Mouse (Mus musculus) ES-Bruce4 (cell line): ENCODE data around the gene Cep41. TPM values are rescaled to one million over a fixed set of nuclear protein-coding genes. Genes with fewer than 3 reads are reported as not detected.

Experiments used
- H3K27ac ChIP-seq: 2 replicates; pipeline ENCODE4 v1.5.1; 2012; ENCODE audit warnings: low read length, inconsistent platforms; ENCODE audit not compliant: insufficient read depth
- H3K27me3 ChIP-seq: 2 replicates; pipeline ENCODE4 v1.6.1; 2012; ENCODE audit warnings: mild to moderate bottlenecking, low read length, inconsistent platforms; ENCODE audit not compliant: control insufficient read depth, poor library complexity, insufficient read depth, severe bottlenecking
- H3K36me3 ChIP-seq: 2 replicates; pipeline ENCODE4 v1.6.1; 2012; ENCODE audit warnings: inconsistent platforms, mild to moderate bottlenecking, low read length, moderate library complexity; ENCODE audit not compliant: control insufficient read depth, poor library complexity, insufficient read depth, severe bottlenecking
- H3K4me1 ChIP-seq: one replicate; pipeline ENCODE4 v1.8.1; 2011; ENCODE audit warnings: low read length; ENCODE audit not compliant: control insufficient read depth, insufficient read depth
- H3K4me3 ChIP-seq: 2 replicates; pipeline ENCODE4 v1.5.1; 2011; ENCODE audit warnings: low read depth, mild to moderate bottlenecking, low read length
- H3K9ac ChIP-seq: 2 replicates; pipeline ENCODE4 v1.6.1; 2012; ENCODE audit warnings: low read depth, mild to moderate bottlenecking, inconsistent platforms; ENCODE audit not compliant: poor library complexity, severe bottlenecking
- H3K9me3 ChIP-seq: replicated peaks from 2 replicates; pipeline ENCODE4 v1.6.1; 2012; ENCODE audit warnings: mild to moderate bottlenecking, low read length, inconsistent platforms; ENCODE audit not compliant: control insufficient read depth, poor library complexity, insufficient read depth, severe bottlenecking
- CTCF ChIP-seq: IDR thresholded peaks from one replicate; pipeline ENCODE4 v1.8.1; 2011; ENCODE audit warnings: low read depth, low read length
- EP300 ChIP-seq: IDR thresholded peaks from 2 replicates; pipeline ENCODE4 v1.6.1; 2011; ENCODE audit warnings: low read depth, low read length; ENCODE audit not compliant: insufficient read depth
- POLR2A ChIP-seq: IDR thresholded peaks from one replicate; pipeline ENCODE4 v1.8.1; 2011; ENCODE audit warnings: low read length; ENCODE audit not compliant: insufficient read depth
- polyA plus RNA-seq: library from polyadenylated mRNA; stranded (reverse); fragments of >200 nt; gene quantifications from 2 replicates; pipeline ENCODE4 v1.2.4, GENCODE M21; 2011; ENCODE audit warnings: low read depth; ENCODE audit not compliant: missing spikeins, insufficient read depth, insufficient read length

The Cep41 gene
- polyA plus RNA-seq, 1 experiment, result 4.9 TPM

DNA sequence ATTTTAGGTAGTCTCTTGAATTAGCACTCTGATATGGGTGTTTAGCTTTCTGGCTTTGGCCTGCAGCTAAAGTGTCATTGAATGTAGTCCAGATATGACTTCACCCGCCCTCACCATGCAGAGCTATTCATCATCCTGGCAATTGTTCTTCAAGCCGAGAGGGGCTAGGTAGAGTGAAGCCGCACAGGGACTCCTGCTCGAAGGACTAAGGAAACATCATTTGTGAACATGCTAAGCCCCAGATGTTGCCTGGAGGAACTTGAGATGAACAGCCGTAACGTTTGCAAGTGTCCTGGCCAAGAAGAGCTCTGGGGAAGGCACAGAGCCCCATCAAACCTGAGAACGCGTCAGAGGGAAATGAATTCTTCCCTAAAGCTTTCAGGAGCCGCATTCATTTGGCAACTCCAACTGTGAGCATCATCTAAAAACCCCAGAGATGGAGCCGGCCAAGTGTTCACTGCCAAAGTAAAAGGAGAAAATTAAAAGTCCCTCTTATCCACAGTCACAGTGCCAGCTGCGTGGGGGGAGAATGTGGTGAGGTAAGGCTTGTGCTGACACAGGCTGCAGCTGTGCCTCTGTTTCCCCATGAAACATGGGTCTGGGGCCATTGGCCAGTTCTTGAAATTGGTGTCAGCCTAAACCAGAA is 43.8 kb downstream of the Cep41 start:
- Histone ChIP-seq H3K4me3 (no peak overlapping the region), H3K9ac (no peak overlapping the region), H3K9me3 (no peaks in the 10 kb centered on the region), H3K27ac (no peak overlapping the region), H3K36me3 (no peaks in the 10 kb centered on the region), H3K4me1 (no peaks in the 10 kb centered on the region), H3K27me3 (no peaks in the 10 kb centered on the region)
- no peak for TF ChIP-seq POLR2A
- TF ChIP-seq CTCF, result no peak
- no peak for TF ChIP-seq EP300

DNA sequence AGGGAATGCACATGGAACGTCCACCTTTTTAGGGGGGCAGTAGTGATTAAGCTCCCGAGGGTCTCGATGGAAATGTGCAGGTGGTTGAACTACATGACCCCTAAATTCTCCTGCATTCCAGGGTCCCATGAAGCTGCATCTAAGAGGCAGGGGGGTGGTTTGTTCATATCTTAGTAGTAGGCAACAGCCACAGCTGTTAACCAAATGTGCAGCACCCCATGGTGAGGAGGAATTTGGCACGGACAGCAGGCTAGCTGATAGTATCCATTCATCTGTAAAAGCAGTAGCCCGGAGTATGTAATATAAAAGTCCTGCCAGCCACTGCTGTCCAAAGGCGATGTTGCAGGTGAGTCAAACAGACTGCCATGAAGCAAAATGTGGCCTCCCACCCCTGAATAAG is 48.2 kb downstream of the Cep41 start:
- H3K27me3 ChIP-seq, result no peaks in the 10 kb centered on the region
- no peaks in the 10 kb centered on the region for H3K4me1 ChIP-seq
- no peak for TF ChIP-seq CTCF
- no peak for TF ChIP-seq EP300
- no peak for TF ChIP-seq POLR2A
- H3K27ac ChIP-seq, result no peak overlapping the region
- no peak overlapping the region for H3K9ac ChIP-seq
- no peak overlapping the region for H3K4me3 ChIP-seq
- H3K36me3 ChIP-seq, result no peaks in the 10 kb centered on the region
- H3K9me3 ChIP-seq, result no peaks in the 10 kb centered on the region

DNA sequence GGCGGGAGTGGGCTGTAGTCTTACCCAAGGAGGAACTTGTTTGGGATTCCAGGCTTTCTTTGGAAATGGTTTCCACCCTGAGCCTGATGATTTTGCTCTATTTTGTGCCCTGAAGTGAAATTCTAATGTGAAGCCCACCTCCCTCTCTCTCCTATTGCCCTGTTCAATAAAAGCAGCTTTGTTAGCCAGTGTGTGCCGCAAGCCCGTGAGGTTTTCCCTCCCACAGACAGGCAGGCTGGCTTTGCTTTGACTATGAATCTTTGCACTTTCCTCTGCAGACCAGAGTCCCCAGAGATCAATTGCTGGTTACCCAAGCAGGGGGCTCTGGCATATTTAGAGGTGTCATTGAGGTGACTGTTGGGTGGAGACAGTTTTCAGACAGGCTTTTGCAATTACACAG is 49.1 kb downstream of the Cep41 start:
- no peak overlapping the region for H3K9ac ChIP-seq
- no peaks in the 10 kb centered on the region for H3K4me1 ChIP-seq
- H3K9me3 ChIP-seq, result no peaks in the 10 kb centered on the region
- no peak for TF ChIP-seq EP300
- no peak for TF ChIP-seq POLR2A
- TF ChIP-seq CTCF, result no peak
- H3K36me3 ChIP-seq, result no peaks in the 10 kb centered on the region
- no peak overlapping the region for H3K27ac ChIP-seq
- no peaks in the 10 kb centered on the region for H3K27me3 ChIP-seq
- no peak overlapping the region for H3K4me3 ChIP-seq

DNA sequence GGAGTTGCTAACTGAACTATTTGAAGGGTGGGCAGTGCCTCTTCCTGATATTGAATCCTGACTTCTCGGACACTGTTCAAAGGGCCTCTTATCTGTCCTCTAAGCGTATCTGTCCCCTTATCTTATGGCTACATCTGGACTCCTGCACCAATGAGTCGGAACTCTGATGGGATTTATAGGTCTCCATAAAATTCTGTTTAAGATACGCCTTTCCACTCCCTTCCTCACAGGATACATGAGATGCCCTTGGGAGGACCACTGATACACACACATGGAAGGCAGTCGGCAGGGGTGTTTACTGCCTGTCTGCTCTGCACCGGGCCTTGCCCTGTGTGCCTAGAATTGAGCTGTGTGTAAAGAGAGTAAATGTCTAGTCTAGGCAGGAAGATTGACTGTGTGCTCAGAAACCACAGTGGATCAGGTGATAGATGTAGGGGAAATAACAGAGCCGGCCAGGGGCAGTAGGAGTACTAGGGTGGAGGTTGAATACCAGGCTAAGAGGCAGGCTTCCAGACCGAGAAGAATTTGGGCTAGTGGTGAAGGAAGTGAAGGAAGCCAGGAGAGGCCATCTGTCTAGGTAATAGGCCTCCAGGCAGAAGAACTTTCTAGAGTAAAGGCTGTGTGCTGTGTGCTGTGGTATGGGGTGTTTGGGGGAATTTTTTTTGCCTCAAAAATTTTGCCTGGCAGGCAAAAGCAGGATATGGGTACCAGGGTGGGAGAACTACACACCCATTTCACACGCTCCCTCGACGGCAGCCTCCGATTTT is 49.7 kb downstream of the Cep41 start:
- TF ChIP-seq EP300 (no peak), POLR2A (no peak), CTCF (no peak)
- no peaks in the 10 kb centered on the region for H3K36me3 ChIP-seq
- H3K27ac ChIP-seq, result no peak overlapping the region
- H3K9ac ChIP-seq, result no peak overlapping the region
- H3K9me3 ChIP-seq, result no peaks in the 10 kb centered on the region
- no peak overlapping the region for H3K4me3 ChIP-seq
- no peaks in the 10 kb centered on the region for H3K4me1 ChIP-seq
- H3K27me3 ChIP-seq, result no peaks in the 10 kb centered on the region

DNA sequence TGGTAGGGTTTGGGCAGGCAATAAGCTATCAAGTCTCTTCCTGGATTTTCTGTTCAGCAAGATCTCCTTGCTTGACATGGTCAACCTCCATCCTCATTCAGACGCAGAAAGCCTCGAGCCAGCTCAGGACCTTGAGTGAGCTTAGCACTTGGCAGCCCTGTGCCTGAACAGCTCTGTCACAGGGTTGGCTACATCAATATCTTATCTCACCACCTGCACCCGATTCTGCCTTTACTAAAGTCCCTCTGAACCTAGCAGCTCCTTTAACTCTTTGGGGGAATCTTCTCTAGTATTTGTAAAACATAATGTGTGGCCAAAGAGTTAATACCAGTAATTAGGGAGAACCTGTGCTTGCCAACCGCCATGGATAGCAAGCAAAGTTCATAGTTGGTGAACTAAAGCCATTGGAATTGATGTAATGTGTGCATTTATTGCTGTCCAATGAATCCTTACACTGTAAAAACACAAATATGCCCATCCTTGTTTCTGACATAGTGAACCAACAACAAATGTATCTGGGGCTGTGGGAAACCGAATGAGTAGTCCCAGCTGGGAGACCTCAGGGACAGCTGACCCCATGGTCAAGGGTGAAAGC is 54.8 kb downstream of the Cep41 start, which contains the start of gene Cpa1:
Gene Cpa1, plus strand, starts transcription at position 545 of the 595 bp plus-strand sequence.
- Histone ChIP-seq H3K4me1 (no peaks in the 10 kb centered on the region), H3K27me3 (no peaks in the 10 kb centered on the region), H3K27ac (no peak within 1 kb of the TSS), H3K4me3 (no peak within 1 kb of the TSS), H3K9me3 (no peaks in the 10 kb centered on the region), H3K9ac (no peak within 1 kb of the TSS), H3K36me3 (no peaks in the 10 kb centered on the region)
- no peak for TF ChIP-seq EP300
- no peak for TF ChIP-seq CTCF
- no peak for TF ChIP-seq POLR2A
